Mouse (Mus musculus) lung, adult 2 months (tissue): Measurements from ENCODE around the gene Mmp23. TPM values are rescaled to one million over a fixed set of nuclear protein-coding genes. Genes with fewer than 3 reads are reported as not detected.
"Not testable (repeated sequence)": the region's sequence is repeated elsewhere in the genome, so short reads cannot be mapped to it uniquely, and the experiment has no call there.

Source experiments
- DNase-seq: peaks from one replicate; pipeline ENCODE4 v3.0.0; 2022
- H3K4me1 ChIP-seq: fragments of 200-500 bp; 2 replicates; pipeline ENCODE4 v1.6.1; 2011; ENCODE audit warnings: low read length; ENCODE audit not compliant: control insufficient read depth, insufficient read depth
- H3K4me3 ChIP-seq: fragments of 200-500 bp; replicated peaks from 2 replicates; pipeline ENCODE3; 2011; ENCODE audit warnings: low read depth, mild to moderate bottlenecking, control low read depth, low read length; ENCODE audit errors: extremely low read depth
- CTCF ChIP-seq: fragments of 200-500 bp; IDR thresholded peaks from 2 replicates; pipeline ENCODE4 v1.5.1; 2011; ENCODE audit warnings: mild to moderate bottlenecking, low read length, control low read depth; ENCODE audit not compliant: insufficient read depth
- POLR2A ChIP-seq: fragments of 200-500 bp; IDR thresholded peaks from 2 replicates; pipeline ENCODE4 v1.6.1; 2011; ENCODE audit warnings: low read depth, mild to moderate bottlenecking, control low read depth, low read length, borderline replicate concordance; ENCODE audit errors: extremely low read depth
- WGBS: fragments of 180-500 bp; shearing (Covaris S2); methylation state at CpG from one replicate; pipeline ENCODE4 v1.1.7; 2018; 5-methylcytosine and 5-hydroxymethylcytosine counted together
- polyA plus RNA-seq: library from polyadenylated mRNA; depleted of rRNA; stranded (reverse); fragments of >200 nt; gene quantifications from 2 replicates; pipeline ENCODE4 v1.2.3, GENCODE M21; 2012

Gene Mmp23
- polyA plus RNA-seq, 1 experiment = 30.8 TPM

DNA sequence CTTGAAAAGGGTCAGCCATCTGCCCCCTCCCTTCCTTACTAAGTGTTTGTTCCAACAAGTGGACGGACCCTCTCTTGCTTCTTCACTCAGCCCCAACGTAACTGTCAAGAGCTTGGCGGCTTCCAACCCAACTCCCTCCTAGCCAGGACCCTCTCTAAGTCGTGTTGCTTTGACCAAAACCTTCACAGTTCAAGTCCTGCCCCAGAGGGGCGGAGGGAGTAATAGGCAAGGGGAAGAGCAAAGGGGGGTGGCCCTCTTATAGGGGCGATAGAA is 935 bp upstream of the Mmp23 start:
- DNase-seq = no peak
- peaks cover 11% of the 10 kb centered on the region for H3K4me1 ChIP-seq
- H3K4me3 ChIP-seq = peak overlapping the region; percentile 11
- WGBS = 5% methylated on average over 6 of the region's 6 CpGs
- TF ChIP-seq CTCF (no peak), POLR2A (no peak)

DNA sequence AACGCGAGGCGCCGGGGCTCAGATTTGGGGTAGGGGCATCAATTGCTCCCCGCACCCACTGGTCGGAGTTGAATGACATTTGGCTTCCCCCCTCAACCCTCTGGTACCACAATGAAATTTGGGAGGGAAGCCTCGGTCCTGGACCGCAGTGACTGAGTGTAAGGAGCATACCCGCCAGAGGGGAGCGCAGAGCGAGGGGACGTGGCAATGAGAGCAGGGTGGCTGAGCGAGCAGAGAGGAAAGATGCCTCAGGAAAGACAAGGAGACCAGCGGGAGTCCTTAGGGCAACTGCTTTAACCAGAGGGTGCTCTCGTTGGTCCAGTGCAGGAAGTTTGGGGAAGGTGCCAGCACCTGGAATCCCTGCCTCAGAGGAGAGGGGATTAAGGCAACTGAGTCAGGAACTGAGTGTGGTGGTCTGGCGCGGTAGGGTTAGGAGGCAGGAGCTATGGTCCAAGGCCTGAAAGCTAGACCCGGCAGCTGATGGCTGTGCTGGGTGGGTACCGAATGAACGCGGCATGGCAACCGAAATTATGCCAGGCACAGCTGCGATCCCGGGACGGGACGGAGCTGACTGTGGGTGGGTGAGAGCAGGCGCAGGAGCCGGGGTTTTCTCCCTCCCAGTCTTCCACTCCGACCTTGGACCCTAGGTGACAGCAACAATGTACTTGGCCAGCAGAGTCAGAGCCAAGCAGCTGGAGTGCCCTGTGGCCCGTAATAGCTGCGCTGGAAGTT is 433 bp upstream of the Mmp23 start:
- peaks cover 11% of the 10 kb centered on the region for H3K4me1 ChIP-seq
- 3% methylated on average over 31 of the region's 31 CpGs for whole genome bisulfite sequencing
- peak; percentile 25 for DNase-seq
- TF ChIP-seq CTCF (no peak), POLR2A (no peak)
- peak overlapping the region; percentile 9 for H3K4me3 ChIP-seq

- 29% methylated on average over 36 of the region's 36 CpGs for WGBS
- Histone ChIP-seq H3K4me1 (peaks cover 11% of the 10 kb centered on the region), H3K4me3 (no peak overlapping the region)
- TF ChIP-seq POLR2A (no peak), CTCF (no peak)
- DNase-seq = peak; percentile 22
These were observed 700 bp downstream of the Mmp23 start for GRCm38 (mm10) chr4:155652283-155653085.

- 61% methylated on average over 15 of the region's 15 CpGs for WGBS
- DNase-seq = peak; percentile 44
These were observed 1.5 kb downstream of the Mmp23 start for GRCm38 (mm10) chr4:155651553-155652269.

DNA sequence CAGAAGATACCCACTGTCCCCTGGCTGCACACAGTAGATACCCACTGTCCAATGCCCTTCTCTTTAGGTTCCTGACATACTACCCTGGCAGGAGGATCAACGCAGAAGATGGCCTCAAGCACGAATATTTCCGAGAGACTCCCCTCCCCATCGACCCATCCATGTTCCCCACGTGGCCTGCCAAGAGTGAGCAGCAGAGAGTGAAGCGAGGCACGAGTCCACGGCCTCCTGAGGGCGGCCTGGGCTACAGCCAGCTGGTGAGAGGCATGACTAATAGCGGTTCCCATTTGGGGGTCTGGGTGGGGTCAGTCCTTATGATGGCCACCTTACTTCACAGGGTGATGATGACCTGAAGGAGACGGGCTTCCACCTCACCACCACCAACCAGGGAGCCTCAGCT is 3.8 kb downstream of the Mmp23 start:
- TF ChIP-seq CTCF (no peak), POLR2A (no peak)
- Histone ChIP-seq H3K4me3 (no peak overlapping the region), H3K4me1 (peaks cover 11% of the 10 kb centered on the region)
- DNase-seq = no peak
- 91% methylated on average over 11 of the region's 11 CpGs for WGBS

More at GRCm38 (mm10) chr4:155651553-155652269, 1.5 kb downstream of the Mmp23 start:
- Histone ChIP-seq H3K4me1 (peaks cover 11% of the 10 kb centered on the region), H3K4me3 (no peak overlapping the region)
- no peak for TF ChIP-seq CTCF
- TF ChIP-seq POLR2A = no peak

- no peak for DNase-seq
- Histone ChIP-seq H3K4me1 (no peaks in the 10 kb centered on the region), H3K4me3 (no peak overlapping the region)
- TF ChIP-seq POLR2A (no peak), CTCF (no peak)
- WGBS = 91% methylated on average over 5 of the region's 5 CpGs
These were observed 7.5 kb downstream of the Mmp23 start for GRCm38 (mm10) chr4:155645721-155646120.

GRCm38 (mm10) chr4:155645308-155645707 is 7.9 kb downstream of the Mmp23 start, which contains the start of gene Gm10563:
Gene Gm10563, minus strand, starts transcription at chr4:155645408.
- not testable (repeated sequence) for DNase-seq, H3K4me3 ChIP-seq, H3K4me1 ChIP-seq
- WGBS = 97% methylated on average over 2 of the region's 2 CpGs

- WGBS = 89% methylated on average over 1 of the region's 1 CpGs
These were observed 9.7 kb downstream of the Mmp23 start for GRCm38 (mm10) chr4:155643531-155643930.

GRCm38 (mm10) chr4:155635766-155636499 is 17.3 kb downstream of the Mmp23 start:
- no peak overlapping the region for H3K4me3 ChIP-seq
- H3K4me1 ChIP-seq = no peaks in the 10 kb centered on the region
- DNase-seq = no peak
- TF ChIP-seq POLR2A (no peak), CTCF (no peak)

More at GRCm38 (mm10) chr4:155643531-155643930, 9.7 kb downstream of the Mmp23 start:
- TF ChIP-seq CTCF = no peak
- no peak for DNase-seq
- H3K4me3 ChIP-seq = no peak overlapping the region
- no peaks in the 10 kb centered on the region for H3K4me1 ChIP-seq
